Mouse (Mus musculus) testis, adult 2 months (tissue): ENCODE results near the gene Cfd.

Source experiments
- CTCF ChIP-seq: fragments of 200-500 bp; IDR thresholded peaks from 2 replicates; pipeline ENCODE4 v1.5.1; 2012; ENCODE audit warnings: low read depth, mild to moderate bottlenecking, inconsistent platforms, low read length, moderate library complexity; ENCODE audit not compliant: control insufficient read depth, insufficient read depth, insufficient replicate concordance
- POLR2A ChIP-seq: fragments of 200-500 bp; IDR thresholded peaks from 2 replicates; pipeline ENCODE4 v1.6.1; 2012; ENCODE audit warnings: low read depth, mild to moderate bottlenecking, inconsistent platforms, low read length, moderate library complexity; ENCODE audit not compliant: control insufficient read depth

- TF ChIP-seq CTCF: no peak
- TF ChIP-seq POLR2A: no peak
These were observed 40.2 kb downstream of the Cfd start for GRCm38 (mm10) chr10:79930826-79931186.
